Mouse (Mus musculus): ENCODE measurements around the gene Rtkn. TPM values are rescaled to one million over a fixed set of nuclear protein-coding genes. Genes with fewer than 3 reads are reported as not detected.

Gene Rtkn
- total RNA-seq, 1 experiment from 2014 or later = 1.0 TPM

DNA sequence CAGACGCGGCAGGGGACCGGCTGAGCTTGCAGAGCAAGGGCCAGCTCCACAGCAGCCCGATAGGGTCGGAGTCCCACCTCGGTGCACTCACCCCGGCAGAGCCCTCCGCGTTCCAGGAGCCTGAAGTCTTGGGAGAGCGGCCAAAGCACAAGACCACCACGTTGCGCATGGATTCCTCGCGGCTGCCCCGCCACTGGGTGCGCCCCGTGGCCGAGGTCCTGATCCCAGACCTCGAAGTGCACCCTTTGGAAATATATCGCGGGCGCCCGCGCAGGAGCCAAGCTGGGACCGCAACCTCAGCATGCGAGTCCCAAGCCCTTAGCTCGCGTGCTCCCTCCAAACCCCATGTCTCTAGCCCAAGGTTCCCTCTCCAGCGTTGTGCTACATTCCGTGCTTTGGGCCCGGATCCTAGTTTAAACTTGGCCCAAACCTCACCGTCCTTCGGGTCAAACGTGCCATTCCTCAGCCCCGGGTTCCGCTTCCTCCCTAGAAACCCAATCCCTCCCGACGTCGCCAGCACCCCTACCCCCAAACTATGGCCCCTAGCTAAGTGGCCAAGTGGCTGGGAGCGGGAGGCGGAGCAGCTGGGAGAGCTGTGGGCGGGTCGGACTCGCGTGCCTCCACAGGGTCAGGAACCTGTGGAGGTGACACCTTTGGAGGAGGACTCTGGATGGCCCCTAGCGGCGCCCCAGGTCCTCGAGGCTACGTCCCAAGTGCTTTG lies 26.8 kb downstream of the Rtkn start:
- no peak for ATAC-seq (replicated peaks; ENCODE audit: insufficient number of reproducible peaks, low FRiP score, low TSS enrichment, poor library complexity, severe bottlenecking)

- no peak for ATAC-seq (replicated peaks; ENCODE audit: insufficient number of reproducible peaks, low FRiP score, low TSS enrichment, poor library complexity, severe bottlenecking)
Observed at GRCm38 (mm10) chr6:83162701-83163100, 27.4 kb downstream of the Rtkn start.

GRCm38 (mm10) chr6:83165026-83165606 lies 29.9 kb downstream of the Rtkn start:
- no peak for ATAC-seq (replicated peaks; ENCODE audit: insufficient number of reproducible peaks, low FRiP score, low TSS enrichment, poor library complexity, severe bottlenecking)

DNA sequence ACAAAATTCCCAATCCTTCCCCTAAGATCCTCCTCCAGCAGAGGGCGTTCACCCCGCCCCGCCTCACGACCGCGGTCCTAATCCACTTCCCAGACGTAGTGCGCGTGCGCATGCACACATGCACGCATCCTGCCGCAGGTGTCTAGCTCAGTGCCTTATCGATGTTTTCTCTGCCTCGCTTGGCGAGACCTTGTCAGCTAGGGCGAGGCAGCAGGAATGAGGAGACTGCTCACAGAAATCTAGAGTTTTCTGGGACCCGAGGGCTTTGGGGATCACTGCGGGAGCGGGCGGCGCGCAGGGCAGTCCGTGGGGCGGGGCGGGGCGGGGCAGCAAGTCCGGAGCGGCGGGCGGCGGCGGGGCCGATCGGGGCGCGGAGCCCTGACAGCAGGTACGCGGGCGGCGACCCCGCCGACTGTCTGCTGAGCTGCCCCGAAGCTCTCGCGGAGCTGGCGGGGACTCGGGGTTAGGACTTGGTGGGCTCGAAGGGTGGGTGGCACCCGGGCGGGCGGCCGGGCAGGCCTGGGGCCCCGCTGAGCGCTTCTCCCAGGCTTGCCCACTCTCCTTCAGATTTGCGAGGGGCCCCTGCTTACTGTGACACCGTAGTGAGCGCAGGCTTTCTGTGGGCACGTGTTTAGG lies 30.5 kb downstream of the Rtkn start, which contains the start of gene Dctn1:
Gene Dctn1, plus strand, starts transcription at position 314 of the 636 bp plus-strand sequence.
- ATAC-seq (replicated peaks; ENCODE audit: insufficient number of reproducible peaks, low FRiP score, low TSS enrichment, poor library complexity, severe bottlenecking) = peak; percentile 92

- no peak for ATAC-seq (replicated peaks; ENCODE audit: insufficient number of reproducible peaks, low FRiP score, low TSS enrichment, poor library complexity, severe bottlenecking)
Observed at GRCm38 (mm10) chr6:83166243-83166630, 31.0 kb downstream of the Rtkn start.

- ATAC-seq (replicated peaks; ENCODE audit: insufficient number of reproducible peaks, low FRiP score, low TSS enrichment, poor library complexity, severe bottlenecking) = no peak
Observed at GRCm38 (mm10) chr6:83169872-83170271, 34.6 kb downstream of the Rtkn start.

- no peak for ATAC-seq (replicated peaks; ENCODE audit: insufficient number of reproducible peaks, low FRiP score, low TSS enrichment, poor library complexity, severe bottlenecking)
Observed at GRCm38 (mm10) chr6:83171063-83171462, 35.8 kb downstream of the Rtkn start.

DNA sequence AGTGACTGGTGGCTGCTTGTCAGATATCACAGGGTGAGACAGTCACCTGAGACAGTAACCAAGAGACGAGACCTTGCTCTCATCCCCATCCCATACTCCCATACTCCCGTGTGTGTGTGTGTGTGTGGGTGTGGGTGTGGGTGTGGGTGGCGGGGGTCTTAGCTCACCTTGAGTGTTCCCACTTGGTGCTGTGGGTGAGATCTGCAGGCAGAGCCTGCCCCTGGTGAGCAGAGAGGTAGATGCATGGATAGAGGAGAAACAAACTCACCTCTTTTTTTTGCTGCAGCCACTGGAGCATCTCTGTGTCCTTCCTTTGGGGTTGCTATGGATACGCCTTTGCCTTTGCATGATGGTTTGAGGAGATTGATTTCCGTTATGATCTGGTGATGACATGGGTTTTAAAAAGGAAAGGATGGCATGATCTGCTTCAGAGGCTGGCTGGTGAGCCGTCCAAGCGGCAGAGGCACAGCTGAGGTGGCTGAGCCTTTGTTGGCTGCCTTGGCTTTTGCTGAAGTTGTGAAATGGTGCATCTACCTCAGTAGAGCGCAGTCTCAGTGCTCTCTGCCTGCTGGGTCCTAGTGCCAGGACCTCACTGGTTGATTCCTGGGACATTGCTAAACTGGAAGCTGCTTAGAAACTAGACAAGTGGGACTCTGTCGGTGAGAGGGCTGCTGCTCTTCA lies 37.1 kb downstream of the Rtkn start:
- ATAC-seq (replicated peaks; ENCODE audit: insufficient number of reproducible peaks, low FRiP score, low TSS enrichment, poor library complexity, severe bottlenecking) = no peak

- no peak for ATAC-seq (replicated peaks; ENCODE audit: insufficient number of reproducible peaks, low FRiP score, low TSS enrichment, poor library complexity, severe bottlenecking)
Observed at GRCm38 (mm10) chr6:83175996-83176395, 40.7 kb downstream of the Rtkn start.

DNA sequence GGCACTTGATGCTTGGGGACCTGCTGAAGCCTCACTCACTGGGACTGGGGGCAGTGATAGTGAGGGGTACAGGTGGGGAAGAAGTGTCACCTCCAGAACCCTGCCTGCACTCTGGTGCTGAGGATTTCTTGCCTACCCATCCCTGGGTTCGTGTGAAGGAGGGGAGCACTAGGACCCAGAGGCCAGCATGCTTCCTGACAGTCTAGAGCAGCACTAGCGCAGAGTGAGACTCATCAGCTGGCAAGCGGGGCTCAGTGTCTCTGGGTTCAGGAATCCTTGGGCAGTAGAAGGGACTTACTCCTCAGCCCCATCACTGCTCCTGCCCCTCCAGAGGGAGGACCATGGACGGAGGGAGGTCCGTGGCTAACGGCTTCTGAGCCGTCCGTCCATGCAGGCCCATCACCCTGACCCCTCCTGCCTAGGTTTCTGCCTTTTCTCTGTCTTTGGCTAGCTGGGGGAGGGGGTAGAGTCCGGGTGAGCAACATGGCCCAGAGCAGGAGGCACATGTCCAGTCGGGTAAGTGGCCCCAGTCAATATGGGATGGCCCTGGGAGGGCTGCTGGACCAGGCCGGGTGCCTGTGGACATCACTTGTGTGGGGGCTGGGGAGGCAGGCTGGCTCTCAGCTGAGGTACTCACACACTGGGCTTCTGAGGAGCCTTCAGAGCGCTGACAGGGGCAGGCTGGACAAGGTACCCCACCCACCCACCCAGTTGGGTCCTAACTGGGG lies 44.3 kb downstream of the Rtkn start:
- no peak; the same call in 1 of the 2 replicates for ATAC-seq (replicated peaks; ENCODE audit: insufficient number of reproducible peaks, low FRiP score, low TSS enrichment, poor library complexity, severe bottlenecking)

- ATAC-seq (replicated peaks; ENCODE audit: insufficient number of reproducible peaks, low FRiP score, low TSS enrichment, poor library complexity, severe bottlenecking) = no peak
Observed at GRCm38 (mm10) chr6:83180605-83181004, 45.3 kb downstream of the Rtkn start.

GRCm38 (mm10) chr6:83184858-83185435 lies 49.7 kb downstream of the Rtkn start:
- ATAC-seq (replicated peaks; ENCODE audit: insufficient number of reproducible peaks, low FRiP score, low TSS enrichment, poor library complexity, severe bottlenecking) = no peak

GRCm38 (mm10) chr6:83185895-83186861 lies 50.9 kb downstream of the Rtkn start:
- ATAC-seq (replicated peaks; ENCODE audit: insufficient number of reproducible peaks, low FRiP score, low TSS enrichment, poor library complexity, severe bottlenecking) = peak; percentile 45; the same call in 1 of the 2 replicates

DNA sequence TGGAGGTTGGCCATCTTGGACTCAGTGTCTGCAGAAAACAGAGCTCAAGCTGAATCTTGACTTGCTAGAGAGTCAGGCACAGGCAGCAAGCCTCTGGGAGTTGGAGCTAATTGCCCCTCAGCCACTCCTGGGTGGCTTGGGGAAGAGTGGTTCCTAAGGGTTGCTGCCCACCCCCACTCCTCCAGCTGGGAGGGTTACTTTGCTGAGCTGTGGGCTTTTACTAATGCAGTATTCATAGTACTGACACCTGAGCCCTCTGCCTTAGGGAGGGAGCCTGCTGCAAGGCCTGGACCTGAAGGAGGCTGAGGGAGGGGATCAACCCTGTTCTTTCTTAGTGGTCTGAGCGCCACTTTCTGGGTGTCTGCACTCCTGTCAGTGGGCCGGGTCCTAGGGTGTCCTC lies 51.7 kb downstream of the Rtkn start:
- no peak for ATAC-seq (replicated peaks; ENCODE audit: insufficient number of reproducible peaks, low FRiP score, low TSS enrichment, poor library complexity, severe bottlenecking)

DNA sequence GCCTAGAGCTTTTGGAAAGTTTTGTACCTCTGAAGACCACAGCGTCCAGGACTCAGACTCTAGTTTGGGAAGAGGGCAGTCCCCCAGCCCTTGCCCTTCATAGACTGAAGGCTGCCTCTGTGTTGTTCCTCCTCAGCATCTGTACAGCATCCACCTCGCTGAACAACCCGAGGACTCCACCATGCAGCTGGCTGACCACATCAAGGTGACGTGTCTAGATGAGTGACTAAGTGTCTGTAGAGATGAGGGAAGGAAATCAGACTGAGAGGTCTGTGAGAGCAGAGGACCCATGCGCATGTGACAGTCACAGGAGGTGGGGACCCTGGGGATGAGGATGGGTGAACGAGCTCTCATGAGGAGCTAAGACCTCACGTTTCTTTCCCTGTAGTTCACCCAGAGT lies 58.3 kb downstream of the Rtkn start:
- no peak for ATAC-seq (replicated peaks; ENCODE audit: insufficient number of reproducible peaks, low FRiP score, low TSS enrichment, poor library complexity, severe bottlenecking)

DNA sequence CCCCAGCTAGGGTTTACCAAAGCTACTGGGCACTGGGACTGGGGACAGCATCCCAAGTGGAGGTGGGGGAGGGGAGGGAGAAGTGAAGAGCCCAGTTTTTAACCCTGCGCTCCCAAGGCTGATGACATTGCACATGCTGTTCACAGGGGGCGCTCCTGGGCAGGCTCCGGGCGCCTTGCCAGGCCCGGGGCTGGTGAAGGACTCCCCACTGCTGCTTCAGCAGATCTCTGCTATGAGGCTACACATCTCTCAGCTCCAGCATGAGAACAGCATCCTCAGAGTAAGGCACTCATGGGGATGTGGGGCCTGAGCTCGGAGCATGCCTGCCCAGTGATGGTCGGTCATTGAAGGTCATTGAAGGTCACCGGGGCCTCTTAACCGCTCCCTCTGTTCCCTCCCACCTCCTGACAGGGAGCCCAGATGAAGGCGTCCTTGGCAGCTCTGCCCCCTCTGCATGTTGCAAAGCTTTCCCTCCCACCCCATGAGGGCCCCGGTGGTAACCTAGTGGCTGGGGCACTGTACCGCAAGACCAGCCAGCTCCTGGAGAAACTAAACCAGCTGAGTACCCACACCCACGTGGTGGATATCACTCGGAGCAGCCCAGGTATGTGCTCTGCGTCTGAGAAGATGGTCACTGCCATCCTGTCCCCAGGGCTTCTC lies 62.2 kb downstream of the Rtkn start:
- ATAC-seq (replicated peaks; ENCODE audit: insufficient number of reproducible peaks, low FRiP score, low TSS enrichment, poor library complexity, severe bottlenecking) = no peak
